Mouse (Mus musculus): Measurements from ENCODE around the gene Evpl. TPM values are rescaled to one million over a fixed set of nuclear protein-coding genes. Genes with fewer than 3 reads are reported as not detected.

Gene Evpl
- total RNA-seq, 4 experiments from 2014 or later: 0.49 to 0.94 (median 0.56) TPM

DNA sequence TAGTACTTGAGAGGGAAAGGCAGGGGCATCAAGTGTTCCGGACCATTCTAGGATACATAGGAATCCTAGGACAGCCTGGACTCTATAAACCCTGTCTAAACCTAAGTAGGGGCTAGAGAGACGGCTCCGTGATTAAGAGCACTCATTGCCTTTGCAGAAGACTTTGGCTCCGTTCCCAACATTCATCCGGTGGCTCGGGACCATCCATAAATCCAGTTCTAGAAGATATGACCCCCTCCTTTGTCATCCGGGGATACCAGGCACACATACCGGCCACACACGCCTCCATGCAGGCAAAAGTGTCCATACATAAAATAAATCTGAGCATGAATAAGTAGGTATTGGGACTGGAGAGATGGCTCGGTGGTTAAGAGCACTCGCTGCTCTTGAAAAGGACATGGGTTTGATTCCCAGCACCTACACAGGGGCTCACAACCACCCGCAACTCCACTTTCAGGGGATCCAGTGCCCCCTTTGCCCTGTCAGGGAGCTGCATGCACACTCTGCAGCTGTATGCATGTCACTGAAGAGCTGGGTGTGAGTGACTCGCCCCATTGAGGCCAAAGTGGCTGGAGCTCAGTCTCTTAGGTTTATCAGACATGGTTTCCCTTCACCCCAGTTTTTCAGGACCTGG lies 23.9 kb downstream of the Evpl start:
- DNase-seq (ENCODE audit: low spot score): no peak

GRCm38 (mm10) chr11:116212847-116213246 lies 25.0 kb downstream of the Evpl start:
- no peak for DNase-seq (ENCODE audit: low spot score)

GRCm38 (mm10) chr11:116210696-116211095 lies 27.2 kb downstream of the Evpl start:
- DNase-seq (ENCODE audit: low spot score): no peak

DNA sequence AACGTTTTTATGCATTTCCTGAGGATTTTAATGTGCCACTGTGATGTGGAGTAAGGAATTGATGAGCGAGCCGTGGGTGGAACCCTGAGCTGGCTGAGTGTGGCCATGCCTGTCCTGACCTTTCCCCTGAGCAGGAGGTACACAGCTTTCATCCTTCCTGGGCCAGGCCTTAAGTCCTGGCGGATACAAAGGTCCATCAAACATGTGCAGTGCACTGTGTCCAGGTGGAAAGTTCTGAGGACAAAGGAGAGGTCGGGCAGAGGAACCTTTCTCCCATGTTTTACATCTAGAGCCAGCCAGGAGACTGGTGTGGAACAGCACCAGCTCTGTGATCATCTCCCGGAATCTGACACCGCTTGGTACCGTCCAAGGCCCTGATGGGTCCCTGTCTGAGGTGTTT lies 28.6 kb downstream of the Evpl start:
- no peak for DNase-seq (ENCODE audit: low spot score)

GRCm38 (mm10) chr11:116208660-116209059 lies 29.2 kb downstream of the Evpl start:
- DNase-seq (ENCODE audit: low spot score): no peak

DNA sequence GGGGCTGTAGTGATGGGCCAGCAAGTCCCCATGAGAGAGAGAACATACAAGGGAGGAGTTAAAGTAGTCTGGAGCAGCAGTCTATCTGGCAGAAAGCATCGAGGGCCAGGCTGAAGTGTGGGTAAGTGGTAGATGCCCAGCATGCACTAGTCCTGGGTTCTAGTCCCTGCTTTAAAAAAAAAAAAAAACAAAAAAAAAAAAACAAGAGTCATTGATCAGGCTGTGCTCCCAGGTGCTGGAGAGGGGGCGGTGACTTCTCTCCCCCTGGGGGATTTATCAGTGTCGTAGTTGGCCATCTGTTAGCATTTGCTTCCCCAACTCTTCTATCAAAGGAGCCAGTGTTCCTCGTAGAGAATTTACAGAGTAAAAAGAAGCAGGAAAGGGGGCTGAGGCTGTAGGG lies 31.2 kb downstream of the Evpl start:
- no peak for DNase-seq (ENCODE audit: low spot score)

- DNase-seq (ENCODE audit: low spot score): no peak
Measured at GRCm38 (mm10) chr11:116203150-116203549, 34.7 kb downstream of the Evpl start.

DNA sequence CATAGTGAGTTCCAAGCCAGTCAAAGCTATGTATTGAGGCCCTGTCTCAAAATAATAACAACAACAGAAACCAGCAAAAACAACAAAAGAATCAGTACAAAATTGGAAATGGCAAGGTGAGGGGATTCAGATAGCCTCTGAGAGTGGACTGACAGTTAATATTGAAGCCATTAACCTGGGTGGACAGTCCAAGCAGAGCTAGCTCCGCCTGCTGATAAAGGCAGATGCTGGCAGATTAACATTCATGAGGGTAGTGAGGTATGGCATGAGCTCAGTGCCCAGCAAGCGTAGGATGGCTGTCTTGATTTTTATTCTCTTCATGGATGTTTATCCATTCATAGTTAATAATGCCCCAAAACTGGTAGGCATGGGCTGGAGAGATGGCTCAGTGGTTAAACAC lies 36.7 kb downstream of the Evpl start:
- DNase-seq (ENCODE audit: low spot score): no peak

DNA sequence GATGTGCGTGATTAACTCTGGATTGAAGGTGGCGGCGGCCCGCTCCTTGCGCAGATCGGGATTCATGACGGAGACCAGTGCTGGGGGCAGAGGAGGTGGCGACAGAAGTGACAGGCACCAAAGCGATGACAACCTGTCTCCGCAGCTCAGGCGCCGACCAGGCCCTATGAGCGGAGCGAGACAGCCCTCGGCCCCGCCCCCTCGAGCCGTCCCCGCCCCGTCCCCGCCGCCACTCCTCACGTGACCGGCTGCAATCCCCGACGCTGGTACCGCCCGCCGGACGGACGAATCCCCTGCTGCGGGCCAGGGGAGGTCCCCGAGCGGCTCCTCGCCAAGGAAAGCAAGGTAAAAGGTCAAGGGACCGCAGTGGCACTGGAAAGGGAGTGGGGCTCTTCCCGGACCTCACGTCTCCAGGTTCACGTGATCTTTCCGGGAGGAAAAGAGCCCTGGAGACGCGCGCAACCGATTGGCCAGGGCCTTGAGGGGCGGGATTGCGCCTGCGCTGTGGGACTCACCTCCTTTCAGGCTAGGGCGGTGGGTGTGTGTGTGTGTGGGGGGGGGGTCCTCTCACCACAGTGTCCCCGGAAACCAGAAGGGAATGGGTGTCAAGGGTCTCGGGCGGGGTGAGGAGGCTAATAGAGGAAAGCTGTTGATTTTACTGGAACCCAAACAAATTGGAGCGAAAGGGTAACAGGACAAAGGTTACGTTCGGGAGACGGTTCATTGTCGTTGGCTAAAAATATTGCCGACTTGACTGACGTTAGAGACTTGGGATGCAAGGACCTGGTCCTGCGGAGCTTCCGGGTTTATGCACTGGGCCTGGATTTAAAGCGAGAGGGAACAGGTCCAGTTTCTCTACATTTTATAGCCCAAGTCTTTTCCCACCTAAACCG lies 39.0 kb downstream of the Evpl start, which contains the start of the genes Ten1 and Acox1:
Gene Ten1, plus strand, starts transcription at position 217 of the 893 bp plus-strand sequence.
Gene Acox1, minus strand, starts transcription at position 407 of the 893 bp plus-strand sequence.
- peak; percentile 99 for DNase-seq (ENCODE audit: low spot score)

- DNase-seq (ENCODE audit: low spot score): no peak
Measured at GRCm38 (mm10) chr11:116198132-116198531, 39.7 kb downstream of the Evpl start.

- DNase-seq (ENCODE audit: low spot score): no peak
Measured at GRCm38 (mm10) chr11:116197584-116197906, 40.3 kb downstream of the Evpl start.

GRCm38 (mm10) chr11:116196866-116197583 lies 40.9 kb downstream of the Evpl start:
- DNase-seq (ENCODE audit: low spot score): no peak

GRCm38 (mm10) chr11:116196336-116196735 lies 41.5 kb downstream of the Evpl start:
- DNase-seq (ENCODE audit: low spot score): no peak

DNA sequence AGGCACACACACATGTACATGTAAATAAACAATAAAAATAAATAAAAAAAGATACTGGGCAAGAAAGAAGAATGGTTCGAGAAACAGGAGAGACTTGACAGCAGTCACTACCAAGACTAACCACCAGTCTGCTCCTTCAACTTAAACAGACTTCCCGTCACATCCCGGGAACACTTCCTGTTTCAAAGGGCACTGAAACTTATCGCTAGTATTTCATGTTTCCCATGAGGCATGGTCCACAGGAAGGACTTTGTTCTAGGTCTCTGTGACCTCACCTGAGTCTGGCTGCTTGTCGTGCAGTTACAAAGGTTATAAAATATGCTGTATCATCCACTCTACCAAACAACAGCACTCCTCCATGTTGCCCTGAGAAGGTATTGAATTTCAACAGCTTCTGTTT lies 42.6 kb downstream of the Evpl start:
- no peak for DNase-seq (ENCODE audit: low spot score)

- DNase-seq (ENCODE audit: low spot score): no peak
Measured at GRCm38 (mm10) chr11:116194619-116195018, 43.3 kb downstream of the Evpl start.

- no peak for DNase-seq (ENCODE audit: low spot score)
Measured at GRCm38 (mm10) chr11:116187226-116187930, 50.5 kb downstream of the Evpl start.

DNA sequence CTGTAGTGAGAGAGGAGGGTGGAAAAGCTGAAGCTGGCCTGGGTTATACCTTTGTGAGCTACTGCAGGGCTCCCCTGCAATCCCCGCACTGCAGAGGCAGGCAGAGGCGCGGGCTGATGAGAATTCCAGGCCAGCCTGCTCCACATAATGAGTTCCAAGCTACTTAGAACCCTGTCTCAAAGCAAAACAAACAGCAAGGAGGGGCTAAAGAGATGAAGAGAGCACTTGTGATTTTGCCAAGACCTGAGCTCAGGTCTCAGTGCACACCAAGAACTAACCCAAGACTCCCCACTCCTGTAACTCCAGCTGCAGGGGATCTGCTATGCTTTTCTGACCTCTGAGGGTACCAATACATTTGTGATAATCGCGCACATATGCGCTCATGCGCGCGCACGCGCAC lies 51.5 kb downstream of the Evpl start:
- DNase-seq (ENCODE audit: low spot score): no peak

DNA sequence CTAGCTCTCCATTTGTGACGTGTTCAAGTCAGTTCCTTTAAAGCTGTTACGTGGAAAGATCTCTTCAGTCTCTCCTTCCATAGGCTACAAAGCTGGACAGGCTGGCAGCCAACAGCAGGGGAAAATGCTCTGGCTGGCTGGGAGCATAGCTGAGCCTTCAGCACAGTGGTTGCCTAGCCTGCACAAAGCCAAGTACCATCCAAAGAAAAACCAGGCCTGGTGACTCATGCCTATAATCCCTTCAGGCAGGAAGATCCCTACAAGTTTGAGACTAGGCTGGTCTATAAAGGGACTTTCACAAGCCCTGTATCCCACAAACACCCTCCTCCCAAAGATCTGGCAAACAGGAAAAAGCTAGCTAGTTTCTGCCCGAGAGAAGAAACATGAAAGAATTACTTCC lies 52.0 kb downstream of the Evpl start:
- DNase-seq (ENCODE audit: low spot score): no peak

- no peak for DNase-seq (ENCODE audit: low spot score)
Measured at GRCm38 (mm10) chr11:116178411-116179121, 59.3 kb downstream of the Evpl start.

- no peak for DNase-seq (ENCODE audit: low spot score)
Measured at GRCm38 (mm10) chr11:116176010-116176409, 61.9 kb downstream of the Evpl start.
